Mouse (Mus musculus): ENCODE results near the gene Nol12. TPM values are rescaled to one million over a fixed set of nuclear protein-coding genes. Genes with fewer than 3 reads are reported as not detected.

The Nol12 gene
- polyA plus RNA-seq, 1 experiment from 2014 or later, result 53.8 TPM

- no peak for ATAC-seq (ENCODE audit: low FRiP score)
- Histone ChIP-seq H3K4me1 (peaks cover 20% of the 10 kb centered on the region), H3K9me3 (replicated peaks) (no peaks in the 10 kb centered on the region), H3K4me3 (no peak overlapping the region), H3K27ac (no peak overlapping the region), H3K4me2 (replicated peaks) (no peak overlapping the region), H3K27me3 (peaks cover 9% of the 10 kb centered on the region; the same call in 1 of the 2 replicates), H3K36me3 (peaks cover 17% of the 10 kb centered on the region), H3K9ac (no peak overlapping the region)
- 88% methylated on average over 7 of the region's 7 CpGs for WGBS
Observed at GRCm38 (mm10) chr15:78922700-78923099, 12.0 kb upstream of the Nol12 start.

DNA sequence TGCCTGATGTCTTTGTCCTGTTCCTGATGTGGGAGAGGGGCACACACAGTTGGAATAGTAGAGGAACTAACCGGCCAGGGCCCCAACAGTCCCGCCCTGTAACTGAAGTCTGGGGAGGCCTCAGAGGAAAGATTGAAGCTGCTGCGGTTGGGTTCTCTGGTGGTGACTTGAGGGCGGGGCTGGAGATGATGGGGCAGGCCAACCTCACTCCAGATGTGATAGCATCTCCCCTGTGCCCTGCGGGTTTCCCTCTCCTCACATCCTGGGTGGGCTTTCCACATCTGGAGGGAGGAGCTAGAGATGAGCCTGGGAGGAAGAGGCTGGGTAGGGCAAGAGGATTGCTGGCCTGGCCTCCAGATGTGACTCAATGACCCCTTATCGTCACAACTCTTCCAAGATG is 11.1 kb upstream of the Nol12 start:
- Histone ChIP-seq H3K27ac (no peak overlapping the region), H3K27me3 (peaks cover 9% of the 10 kb centered on the region; the same call in 1 of the 2 replicates), H3K36me3 (peaks cover 10% of the 10 kb centered on the region), H3K4me2 (replicated peaks) (no peak overlapping the region), H3K9ac (no peak overlapping the region), H3K4me1 (peaks cover 26% of the 10 kb centered on the region), H3K9me3 (replicated peaks) (no peaks in the 10 kb centered on the region), H3K4me3 (no peak overlapping the region)
- ATAC-seq (ENCODE audit: low FRiP score), result no peak
- 63% methylated on average over 6 of the region's 6 CpGs for WGBS

DNA sequence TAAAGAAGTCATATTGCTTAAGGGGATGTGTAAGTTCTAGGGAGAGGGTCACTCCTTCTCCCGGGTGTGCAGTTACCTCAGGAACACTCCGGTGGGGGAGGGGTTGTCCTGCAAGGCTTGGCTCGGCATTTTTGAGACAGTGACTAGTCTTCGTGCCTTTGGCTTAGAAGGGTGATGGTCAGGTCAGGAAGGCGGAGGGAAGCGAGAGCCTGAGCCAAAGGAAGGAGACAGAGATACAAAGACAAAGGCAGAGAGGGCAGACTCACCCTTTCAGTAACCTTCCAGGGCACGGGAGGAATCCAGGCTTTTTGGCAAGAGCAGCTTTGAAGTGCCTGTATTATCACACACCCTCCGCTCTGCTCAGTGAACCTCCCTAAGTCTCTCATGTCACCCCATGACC is 9.6 kb upstream of the Nol12 start:
- H3K27ac ChIP-seq, result no peak overlapping the region
- WGBS, result 37% methylated on average over 8 of the region's 8 CpGs
- peaks cover 26% of the 10 kb centered on the region for H3K4me1 ChIP-seq
- no peaks in the 10 kb centered on the region for H3K9me3 ChIP-seq (replicated peaks)
- H3K27me3 ChIP-seq, result peaks cover 13% of the 10 kb centered on the region; the same call in 1 of the 2 replicates
- ATAC-seq (ENCODE audit: low FRiP score), result no peak
- H3K36me3 ChIP-seq, result no peaks in the 10 kb centered on the region
- no peak overlapping the region for H3K9ac ChIP-seq
- no peak overlapping the region for H3K4me3 ChIP-seq
- no peak overlapping the region for H3K4me2 ChIP-seq (replicated peaks)

- Histone ChIP-seq H3K27ac (peak within 1 kb of the TSS; percentile 56), H3K36me3 (no peaks in the 10 kb centered on the region), H3K4me2 (replicated peaks) (peak within 1 kb of the TSS; percentile 57), H3K27me3 (peaks cover 13% of the 10 kb centered on the region; the same call in 1 of the 2 replicates), H3K4me1 (peaks cover 26% of the 10 kb centered on the region), H3K9ac (peak within 1 kb of the TSS; percentile 50), H3K4me3 (peak within 1 kb of the TSS; percentile 30), H3K9me3 (replicated peaks) (no peaks in the 10 kb centered on the region)
- ATAC-seq (ENCODE audit: low FRiP score), result peak; percentile 39; the same call in 1 of the 2 replicates
- 7% methylated on average over 19 of the region's 20 CpGs for WGBS
Observed at GRCm38 (mm10) chr15:78926021-78926919, 8.5 kb upstream of the Nol12 start, which contains the start of gene Lgals1. TSS of gene Lgals1 (plus strand) at chr15:78926725.

GRCm38 (mm10) chr15:78927021-78927787 is 7.5 kb upstream of the Nol12 start:
- no peaks in the 10 kb centered on the region for H3K9me3 ChIP-seq (replicated peaks)
- no peaks in the 10 kb centered on the region for H3K36me3 ChIP-seq
- WGBS, result 20% methylated on average over 15 of the region's 15 CpGs
- peak overlapping the region; percentile 57 for H3K4me2 ChIP-seq (replicated peaks)
- peak overlapping the region; percentile 30 for H3K4me3 ChIP-seq
- peak overlapping the region; percentile 56 for H3K27ac ChIP-seq
- peaks cover 13% of the 10 kb centered on the region; the same call in 1 of the 2 replicates for H3K27me3 ChIP-seq
- peaks cover 26% of the 10 kb centered on the region for H3K4me1 ChIP-seq
- ATAC-seq (ENCODE audit: low FRiP score), result no peak
- peak overlapping the region; percentile 50 for H3K9ac ChIP-seq

- Histone ChIP-seq H3K4me2 (replicated peaks) (peak overlapping the region; percentile 57), H3K4me3 (peak overlapping the region; percentile 30), H3K9me3 (replicated peaks) (no peaks in the 10 kb centered on the region), H3K36me3 (no peaks in the 10 kb centered on the region), H3K4me1 (peaks cover 26% of the 10 kb centered on the region), H3K27ac (peak overlapping the region; percentile 56), H3K27me3 (peaks cover 15% of the 10 kb centered on the region; the same call in 1 of the 2 replicates), H3K9ac (peak overlapping the region; percentile 50)
- under 1% methylated on average over 24 of the region's 35 CpGs for WGBS
- 0 out of 2 replicates have a peak, but pooled peaks have one; percentile 30 for ATAC-seq (ENCODE audit: low FRiP score)
Observed at GRCm38 (mm10) chr15:78927788-78928457, 6.8 kb upstream of the Nol12 start.

- Histone ChIP-seq H3K4me2 (replicated peaks) (peak overlapping the region; percentile 57), H3K9ac (no peak overlapping the region), H3K9me3 (replicated peaks) (no peaks in the 10 kb centered on the region), H3K36me3 (no peaks in the 10 kb centered on the region), H3K27me3 (peaks cover 15% of the 10 kb centered on the region; the same call in 1 of the 2 replicates), H3K4me3 (peak overlapping the region; percentile 30), H3K4me1 (peaks cover 26% of the 10 kb centered on the region), H3K27ac (0 out of 2 replicates have a peak overlapping the region, but pooled peaks have one; percentile 14)
- no peak for ATAC-seq (ENCODE audit: low FRiP score)
- WGBS, result 49% methylated on average over 8 of the region's 8 CpGs
Observed at GRCm38 (mm10) chr15:78928539-78928938, 6.2 kb upstream of the Nol12 start.

DNA sequence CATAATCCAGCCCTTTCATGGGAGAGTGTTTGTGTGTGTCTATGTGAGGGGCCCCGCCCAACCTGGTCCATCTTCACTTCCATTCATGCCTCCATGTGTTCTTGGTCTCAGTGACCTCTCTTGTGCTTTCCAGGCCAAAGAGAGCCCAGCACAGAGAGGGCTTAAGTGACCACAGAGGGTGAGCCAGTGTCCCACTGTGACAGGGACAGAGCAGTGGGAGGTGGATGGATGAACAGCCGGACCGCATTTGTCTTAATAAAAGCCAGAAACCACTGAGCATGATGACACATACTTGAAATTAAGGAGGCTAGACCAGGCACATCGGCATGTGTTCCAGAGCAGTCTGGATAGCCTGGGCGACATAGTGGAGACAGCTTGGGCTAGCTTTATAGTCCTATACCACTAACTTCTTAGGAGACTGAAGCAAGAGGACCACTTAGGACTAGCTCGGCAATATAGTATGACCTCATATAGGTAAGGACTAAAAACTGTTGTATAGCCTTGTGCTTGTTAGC is 4.5 kb upstream of the Nol12 start:
- Histone ChIP-seq H3K4me3 (no peak overlapping the region), H3K36me3 (no peaks in the 10 kb centered on the region), H3K4me2 (replicated peaks) (no peak overlapping the region), H3K9ac (no peak overlapping the region), H3K27me3 (peaks cover 15% of the 10 kb centered on the region; the same call in 1 of the 2 replicates), H3K9me3 (replicated peaks) (no peaks in the 10 kb centered on the region), H3K4me1 (peaks cover 29% of the 10 kb centered on the region), H3K27ac (no peak overlapping the region)
- WGBS, result 92% methylated on average over 6 of the region's 6 CpGs
- no peak for ATAC-seq (ENCODE audit: low FRiP score)

DNA sequence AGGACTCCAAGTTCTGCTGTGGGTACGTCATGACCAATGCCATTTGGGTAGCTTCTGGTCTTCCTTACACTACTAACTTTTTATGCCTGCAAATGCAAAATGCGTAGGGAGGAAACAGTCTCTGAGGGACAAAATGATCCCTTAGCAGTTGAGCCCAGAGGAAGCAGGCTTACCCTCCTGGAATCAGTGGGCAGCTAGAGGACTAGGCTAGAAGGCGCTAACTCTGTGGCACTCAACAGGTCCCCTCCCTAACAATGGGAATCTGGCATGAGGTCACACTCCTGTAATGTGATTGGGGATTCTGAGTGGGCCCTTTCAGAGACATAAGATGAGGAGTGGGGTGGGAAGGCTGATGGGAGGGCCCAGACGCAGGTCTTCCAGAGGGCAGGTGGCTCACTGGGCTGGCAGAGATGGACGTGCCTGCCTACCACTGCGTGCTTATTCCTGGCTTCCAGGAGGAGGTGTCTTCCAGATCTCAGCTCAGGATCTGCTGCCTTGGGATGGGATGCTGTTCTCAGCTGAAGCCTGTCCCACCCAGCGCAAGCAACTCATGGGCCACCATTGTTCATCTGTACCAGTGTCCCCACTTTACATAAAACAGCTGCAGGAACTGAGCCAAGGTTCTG is 3.8 kb upstream of the Nol12 start:
- Histone ChIP-seq H3K27me3 (peaks cover 15% of the 10 kb centered on the region; the same call in 1 of the 2 replicates), H3K4me1 (peaks cover 34% of the 10 kb centered on the region), H3K4me3 (no peak overlapping the region), H3K9me3 (replicated peaks) (no peaks in the 10 kb centered on the region), H3K4me2 (replicated peaks) (no peak overlapping the region), H3K27ac (no peak overlapping the region), H3K9ac (no peak overlapping the region), H3K36me3 (no peaks in the 10 kb centered on the region)
- 88% methylated on average over 7 of the region's 7 CpGs for WGBS
- no peak for ATAC-seq (ENCODE audit: low FRiP score)

DNA sequence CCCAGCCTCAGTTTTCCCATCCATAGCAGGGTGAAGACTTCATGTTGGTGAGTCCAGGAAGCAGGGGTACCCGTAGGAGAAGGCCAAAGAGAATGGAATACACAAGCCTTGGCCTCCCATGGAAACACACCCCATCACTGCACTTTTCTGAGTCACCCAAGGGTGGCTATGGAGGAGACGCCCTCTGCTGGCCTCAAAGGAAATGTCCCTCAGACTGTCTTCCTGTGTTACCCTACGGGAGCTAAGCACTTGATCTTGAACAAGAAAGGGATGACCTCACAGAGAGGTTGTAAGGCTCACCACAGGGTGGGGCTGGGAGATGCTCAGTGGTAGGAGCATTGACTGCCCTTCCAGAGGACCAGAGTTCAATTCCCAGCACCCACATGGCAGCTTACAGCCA is 3.2 kb upstream of the Nol12 start:
- no peak for ATAC-seq (ENCODE audit: low FRiP score)
- Histone ChIP-seq H3K4me2 (replicated peaks) (no peak overlapping the region), H3K9me3 (replicated peaks) (no peaks in the 10 kb centered on the region), H3K27me3 (peaks cover 11% of the 10 kb centered on the region; the same call in 1 of the 2 replicates), H3K4me1 (peaks cover 34% of the 10 kb centered on the region), H3K4me3 (no peak overlapping the region), H3K27ac (no peak overlapping the region), H3K36me3 (no peaks in the 10 kb centered on the region), H3K9ac (no peak overlapping the region)
- WGBS, result 23% methylated on average over 3 of the region's 3 CpGs

- no peak overlapping the region for H3K4me2 ChIP-seq (replicated peaks)
- no peak overlapping the region for H3K9ac ChIP-seq
- peaks cover 21% of the 10 kb centered on the region for H3K4me1 ChIP-seq
- no peak overlapping the region for H3K4me3 ChIP-seq
- 0 out of 2 replicates have a peak, but pooled peaks cover 2% of the 10 kb centered on the region for H3K27me3 ChIP-seq
- H3K27ac ChIP-seq, result no peak overlapping the region
- ATAC-seq (ENCODE audit: low FRiP score), result no peak
- no peaks in the 10 kb centered on the region for H3K9me3 ChIP-seq (replicated peaks)
- 91% methylated on average over 12 of the region's 12 CpGs for WGBS
- peaks cover 45% of the 10 kb centered on the region for H3K36me3 ChIP-seq
Observed at GRCm38 (mm10) chr15:78936403-78936802, 1.7 kb downstream of the Nol12 start.

All from hindbrain, embryonic 12.5 days (tissue).